Mouse (Mus musculus): Measurements from ENCODE around the gene Chrm4.

Gene Chrm4

GRCm38 (mm10) chr2:91926949-91927348 lies at the start of gene Chrm4:
Chrm4 (plus strand) TSS chr2:91927249.
- DNase-seq = no peak

GRCm38 (mm10) chr2:91878387-91879180 lies 48.5 kb upstream of the Chrm4 start:
- DNase-seq = no peak

GRCm38 (mm10) chr2:91883961-91884360 lies 43.1 kb upstream of the Chrm4 start:
- no peak for DNase-seq

GRCm38 (mm10) chr2:91884616-91885015 lies 42.4 kb upstream of the Chrm4 start:
- DNase-seq = no peak

DNA sequence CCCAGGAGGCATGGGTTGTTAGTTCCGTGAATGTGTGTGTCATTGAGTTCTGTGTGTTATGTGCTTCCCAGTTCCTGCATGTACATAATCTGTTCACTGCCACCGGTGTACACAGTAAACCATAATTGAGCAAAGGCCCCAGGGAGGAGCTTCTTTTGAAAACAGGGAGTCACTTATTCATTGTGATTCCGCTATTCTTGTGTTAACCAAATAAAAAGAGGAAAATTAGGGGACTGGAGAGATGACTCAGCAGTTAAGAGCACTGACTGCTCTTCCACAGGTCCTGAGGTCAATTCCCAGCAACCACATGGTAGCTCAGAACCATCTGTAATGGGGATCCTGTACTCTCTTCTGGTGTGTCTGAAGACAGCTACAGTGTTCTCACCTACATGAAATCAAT lies 32.3 kb upstream of the Chrm4 start:
- no peak for DNase-seq

- no peak for DNase-seq
These were observed 31.6 kb upstream of the Chrm4 start for GRCm38 (mm10) chr2:91895401-91895800.

DNA sequence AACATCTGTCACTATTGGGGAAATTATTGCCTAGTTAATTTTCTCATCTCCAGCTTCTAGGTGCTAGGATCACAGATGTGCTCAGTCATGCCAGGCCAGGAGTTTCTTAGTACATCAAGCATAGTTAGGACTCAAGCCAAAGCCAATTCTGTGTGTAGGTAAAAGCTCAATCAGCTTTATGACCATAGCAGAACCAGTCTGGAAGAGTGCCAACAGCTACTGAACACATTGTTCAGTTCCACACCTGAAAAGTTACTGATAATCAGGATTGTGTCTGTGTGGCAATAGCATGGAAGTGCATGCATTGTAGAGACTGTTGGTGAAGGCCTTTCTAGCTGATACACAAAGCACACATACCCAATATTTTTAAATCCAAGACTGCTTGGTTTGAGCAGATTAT lies 29.1 kb upstream of the Chrm4 start:
- no peak for DNase-seq

- no peak for DNase-seq
These were observed 27.9 kb upstream of the Chrm4 start for GRCm38 (mm10) chr2:91899141-91899540.

DNA sequence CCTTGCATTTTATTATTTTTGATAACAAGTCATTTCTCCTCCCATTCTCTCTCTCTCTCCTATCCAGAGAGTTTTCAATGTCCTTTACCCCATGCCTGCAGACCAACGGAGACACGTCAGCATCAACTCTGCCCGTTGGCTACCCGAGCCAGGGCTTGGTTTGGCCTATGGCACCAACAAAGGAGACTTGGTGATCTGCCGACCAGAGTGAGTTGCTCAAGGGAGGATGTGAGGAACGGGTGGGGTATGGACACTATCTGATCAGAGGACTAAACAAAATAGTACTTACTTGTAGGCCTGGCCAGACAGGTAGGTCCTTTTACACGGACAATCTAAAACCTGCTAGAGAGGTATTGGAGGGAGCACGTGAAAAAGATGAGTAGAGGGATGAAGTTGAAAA lies 26.6 kb upstream of the Chrm4 start:
- no peak for DNase-seq

- DNase-seq = no peak
These were observed 24.7 kb upstream of the Chrm4 start for GRCm38 (mm10) chr2:91902336-91902735.

GRCm38 (mm10) chr2:91903171-91903925 lies 23.7 kb upstream of the Chrm4 start:
- no peak for DNase-seq

DNA sequence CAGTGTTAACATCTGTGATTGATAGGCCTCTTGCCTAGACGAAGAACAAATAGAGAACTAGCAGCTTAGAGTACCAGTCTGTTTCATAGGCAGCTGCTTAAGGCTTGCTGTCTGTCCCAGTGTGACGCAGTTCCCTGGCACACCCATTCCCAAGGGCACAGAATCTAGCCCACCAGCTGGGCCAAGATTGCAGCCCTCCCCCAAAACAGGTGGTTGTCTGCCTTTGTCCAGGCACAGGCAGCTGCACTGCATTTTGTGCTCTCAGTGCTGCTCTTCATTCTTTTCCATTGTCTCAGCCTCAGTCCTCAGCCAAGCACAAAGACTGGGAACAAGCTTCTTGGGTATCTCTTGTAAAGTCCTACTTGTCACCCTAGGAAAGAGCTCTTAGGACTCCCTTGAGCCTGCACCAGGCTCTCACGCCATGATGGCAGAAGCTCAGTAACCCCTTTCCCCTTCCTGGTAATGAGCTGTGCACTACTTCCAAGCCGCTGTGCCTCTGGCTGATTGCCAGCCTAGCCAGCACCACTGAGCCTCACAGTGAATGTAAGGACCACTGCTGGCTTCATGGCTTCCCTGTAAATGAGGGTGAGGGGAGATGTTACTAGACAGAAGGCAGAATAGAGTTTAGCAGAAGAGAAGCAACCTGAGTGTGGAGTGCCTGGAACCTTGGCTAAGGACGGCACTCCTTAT lies 22.3 kb upstream of the Chrm4 start:
- no peak for DNase-seq

DNA sequence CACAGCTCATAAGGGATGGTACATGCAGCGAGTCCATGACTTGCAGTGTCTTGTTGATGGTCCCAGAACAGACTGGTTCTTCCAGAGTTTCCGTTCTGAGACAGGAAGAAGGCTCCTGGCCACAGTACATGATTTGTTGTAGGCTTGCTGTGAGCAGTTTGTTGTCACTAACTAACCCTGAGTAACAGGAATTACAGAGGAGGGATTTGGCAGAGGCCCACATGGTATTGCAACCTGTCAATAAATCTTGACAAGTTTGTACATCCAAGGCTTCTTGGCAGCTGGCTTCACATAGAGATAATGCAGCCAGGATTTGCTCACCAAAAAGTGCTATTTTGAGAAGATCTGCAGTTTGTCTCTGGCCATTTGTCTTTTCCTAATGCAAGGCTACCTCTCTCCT lies 20.9 kb upstream of the Chrm4 start:
- no peak for DNase-seq

- no peak for DNase-seq
These were observed 14.4 kb upstream of the Chrm4 start for GRCm38 (mm10) chr2:91912616-91913015.

GRCm38 (mm10) chr2:91913328-91914110 lies 13.5 kb upstream of the Chrm4 start:
- DNase-seq = peak in 1 of 2 experiments; percentile 45

DNA sequence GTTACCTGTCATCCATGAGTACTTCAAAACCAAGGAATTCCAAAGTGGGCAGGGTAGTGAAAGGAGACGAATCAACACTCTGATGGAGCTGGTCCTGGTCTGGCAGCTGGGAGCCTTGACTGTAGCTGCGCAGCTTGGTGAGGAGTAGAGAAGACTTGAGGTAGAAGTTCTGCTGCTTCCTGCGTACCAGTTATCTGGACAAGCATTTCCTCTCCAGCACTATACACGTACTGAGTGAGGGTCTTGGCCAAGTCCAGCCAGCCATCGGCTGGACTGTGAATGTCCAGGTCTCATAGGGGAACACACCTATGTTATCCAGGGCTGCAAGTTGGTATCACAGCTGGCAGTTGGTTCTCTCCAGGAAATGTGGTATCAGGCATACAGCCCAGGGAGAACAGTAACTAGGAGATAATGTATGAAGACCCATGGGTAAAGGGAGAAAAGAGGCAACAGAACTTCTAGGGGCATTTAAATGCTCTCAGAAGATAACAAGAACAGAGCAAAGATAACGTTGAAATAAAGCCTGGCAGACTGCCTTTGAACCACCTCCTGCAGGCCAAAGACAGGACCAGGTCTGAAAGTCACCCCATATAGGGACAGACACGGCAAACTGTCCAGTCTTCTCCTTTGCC lies 10.6 kb upstream of the Chrm4 start:
- DNase-seq = no peak

GRCm38 (mm10) chr2:91917096-91917495 lies 10.0 kb upstream of the Chrm4 start:
- no peak for DNase-seq

GRCm38 (mm10) chr2:91920130-91920529 lies 6.9 kb upstream of the Chrm4 start:
- DNase-seq = no peak

DNA sequence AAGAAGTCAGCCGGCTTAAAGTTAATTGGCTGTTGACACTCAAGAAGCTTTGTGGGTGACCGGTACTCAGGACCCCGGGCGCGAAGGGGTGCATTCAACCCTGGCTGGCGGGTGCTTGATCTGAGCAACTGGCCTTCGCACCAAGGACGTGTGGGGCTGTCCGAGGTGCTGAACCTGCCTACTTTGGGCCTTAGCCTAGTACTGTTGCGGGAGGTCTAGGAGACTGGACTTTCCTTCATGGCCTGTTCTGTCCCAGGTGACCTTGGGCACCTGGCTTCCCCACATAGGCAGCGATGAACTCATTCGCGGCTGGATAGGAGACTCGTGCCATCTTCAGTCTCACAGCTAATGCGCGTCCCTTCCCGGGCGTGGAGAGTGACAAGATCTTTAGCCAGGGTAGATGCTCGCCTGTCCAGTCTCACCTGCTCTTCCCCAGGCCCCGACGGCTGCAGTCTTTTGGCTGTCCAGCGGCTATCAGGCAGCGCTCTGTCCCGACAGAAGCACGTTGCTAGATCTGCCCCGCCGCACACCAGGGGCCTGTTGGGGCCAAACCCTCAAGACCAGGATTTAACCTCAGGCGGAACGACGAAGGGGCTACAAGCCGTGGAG lies 5.8 kb upstream of the Chrm4 start:
- DNase-seq = peak; percentile 62 to 71

GRCm38 (mm10) chr2:91921790-91922570 lies 5.1 kb upstream of the Chrm4 start:
- peak in 1 of 2 experiments; percentile 36 for DNase-seq

Data from lung, adult 18-20 months (tissue).